Mouse (Mus musculus) forebrain, postnatal 0 days (tissue): Measurements from ENCODE around the gene Arf3. TPM values are rescaled to one million over a fixed set of nuclear protein-coding genes. Genes with fewer than 3 reads are reported as not detected.
A peak's percentile ranks its signal among the peaks of the same experiment; 100 is the strongest.

Experiments
- ATAC-seq: fragments of 200-750 bp; cut with Nextera tagmentation; 2 replicates; pipeline ENCODE4 v1.8.0; 2017; ENCODE audit warnings: mild to moderate bottlenecking, moderate library complexity
- DNase-seq: peaks from one replicate; pipeline ENCODE4 v3.0.0-alpha.2; 2015
- H3K27ac ChIP-seq: fragments of 300-500 bp; sonication (generic); 2 replicates; pipeline ENCODE4 v1.5.1; 2014; ENCODE audit warnings: low read depth, mild to moderate bottlenecking, antibody characterized with exemption, low read length, moderate library complexity, mixed read lengths
- H3K27me3 ChIP-seq: fragments of 300-500 bp; sonication (generic); 2 replicates; pipeline ENCODE4 v1.6.1; 2014; ENCODE audit warnings: mild to moderate bottlenecking, low read length, mixed read lengths; ENCODE audit not compliant: insufficient read depth
- H3K36me3 ChIP-seq: fragments of 300-500 bp; sonication (generic); 2 replicates; pipeline ENCODE4 v1.6.1; 2014; ENCODE audit warnings: mild to moderate bottlenecking, moderate library complexity; ENCODE audit not compliant: insufficient read depth
- H3K4me1 ChIP-seq: fragments of 300-500 bp; sonication (generic); 2 replicates; pipeline ENCODE4 v1.6.1; 2014; ENCODE audit warnings: antibody characterized with exemption; ENCODE audit not compliant: insufficient read depth
- H3K4me2 ChIP-seq: fragments of 300-500 bp; sonication (generic); 2 replicates; pipeline ENCODE4 v1.6.1; 2014; ENCODE audit warnings: low read depth, mild to moderate bottlenecking, moderate library complexity
- H3K4me3 ChIP-seq: fragments of 300-500 bp; sonication (generic); 2 replicates; pipeline ENCODE4 v1.5.1; 2014; ENCODE audit warnings: low read depth, low read length, mixed read lengths
- H3K9ac ChIP-seq: fragments of 300-500 bp; sonication (generic); 2 replicates; pipeline ENCODE4 v1.6.1; 2014; ENCODE audit warnings: mild to moderate bottlenecking
- H3K9me3 ChIP-seq: fragments of 300-500 bp; sonication (generic); 2 replicates; pipeline ENCODE4 v1.6.1; 2016; ENCODE audit warnings: low read length
- CTCF ChIP-seq: sonication (generic); IDR thresholded peaks from 2 replicates; pipeline ENCODE4 v1.5.1; 2016; ENCODE audit warnings: antibody characterized with exemption, control low read depth, low read depth
- WGBS: fragments of 180-500 bp; shearing (Covaris S2); extraction: QIAGEN DNeasy Blood & Tissue Kit; methylation state at CpG from one replicate; pipeline ENCODE4 v1.1.7; 2014; 5-methylcytosine and 5-hydroxymethylcytosine counted together
- polyA plus RNA-seq: library from polyadenylated mRNA; unstranded; fragments of >200 nt; fragmentation: Nextera tagmentation; extraction: Ambion mirVana; gene quantifications from 2 replicates; pipeline ENCODE4 v1.2.1, GENCODE M21; 2015
- total RNA-seq: library from RNA; depleted of rRNA; stranded (reverse); fragments of >200 nt; gene quantifications from 2 replicates; pipeline ENCODE4 v1.2.3, GENCODE M21; 2014

The Arf3 gene
- total and polyA plus RNA-seq, 2 experiments from 2014 or later: 104 to 116 TPM

GRCm38 (mm10) chr15:98740219-98740618 lies 22.8 kb downstream of the Arf3 start:
- Histone ChIP-seq H3K4me1 (no peaks in the 10 kb centered on the region), H3K9me3 (no peaks in the 10 kb centered on the region), H3K27me3 (no peaks in the 10 kb centered on the region), H3K4me2 (no peak overlapping the region), H3K4me3 (no peak overlapping the region), H3K27ac (no peak overlapping the region), H3K36me3 (peaks cover 57% of the 10 kb centered on the region), H3K9ac (no peak overlapping the region)
- WGBS: 81% methylated on average over 8 of the region's 8 CpGs
- no peak for TF ChIP-seq CTCF
- ATAC-seq (no peak), DNase-seq (no peak)

- Histone ChIP-seq H3K9ac (no peak overlapping the region), H3K27me3 (no peaks in the 10 kb centered on the region), H3K4me1 (no peaks in the 10 kb centered on the region), H3K4me2 (no peak overlapping the region), H3K27ac (no peak overlapping the region), H3K4me3 (no peak overlapping the region), H3K9me3 (no peaks in the 10 kb centered on the region), H3K36me3 (peaks cover 58% of the 10 kb centered on the region)
- ATAC-seq (peak; percentile 27; the same call in 1 of the 2 replicates), DNase-seq (no peak)
- TF ChIP-seq CTCF: 0 out of 2 replicates have a peak, but pooled peaks have one; percentile 22
- 68% methylated on average over 4 of the region's 4 CpGs for WGBS
Measured at GRCm38 (mm10) chr15:98738796-98739195, 24.2 kb downstream of the Arf3 start.

- no peaks in the 10 kb centered on the region for H3K4me1 ChIP-seq
- no peak overlapping the region for H3K27ac ChIP-seq
- H3K27me3 ChIP-seq: no peaks in the 10 kb centered on the region
- TF ChIP-seq CTCF: peak; percentile 72
- H3K36me3 ChIP-seq: peaks cover 54% of the 10 kb centered on the region
- H3K4me2 ChIP-seq: no peak overlapping the region
- no peaks in the 10 kb centered on the region for H3K9me3 ChIP-seq
- H3K4me3 ChIP-seq: no peak overlapping the region
- no peak overlapping the region for H3K9ac ChIP-seq
- peak; percentile 51 for DNase-seq
- ATAC-seq: peak; percentile 60; the same call in 1 of the 2 replicates
Measured at GRCm38 (mm10) chr15:98737881-98738280, 25.1 kb downstream of the Arf3 start.

- DNase-seq (no peak), ATAC-seq (no peak)
- H3K36me3 ChIP-seq: peaks cover 54% of the 10 kb centered on the region
- no peak overlapping the region for H3K4me2 ChIP-seq
- WGBS: 90% methylated on average over 10 of the region's 10 CpGs
- H3K4me3 ChIP-seq: no peak overlapping the region
- no peak for TF ChIP-seq CTCF
- no peak overlapping the region for H3K27ac ChIP-seq
- no peaks in the 10 kb centered on the region for H3K4me1 ChIP-seq
- H3K9ac ChIP-seq: no peak overlapping the region
- H3K27me3 ChIP-seq: no peaks in the 10 kb centered on the region
- no peaks in the 10 kb centered on the region for H3K9me3 ChIP-seq
Measured at GRCm38 (mm10) chr15:98736521-98736920, 26.5 kb downstream of the Arf3 start.

GRCm38 (mm10) chr15:98733976-98734566 lies 28.9 kb downstream of the Arf3 start:
- no peak overlapping the region for H3K4me2 ChIP-seq
- TF ChIP-seq CTCF: no peak
- no peak overlapping the region for H3K4me3 ChIP-seq
- ATAC-seq (no peak), DNase-seq (no peak)
- no peak overlapping the region for H3K9ac ChIP-seq
- WGBS: 81% methylated on average over 5 of the region's 5 CpGs
- no peak overlapping the region for H3K27ac ChIP-seq
- H3K4me1 ChIP-seq: no peaks in the 10 kb centered on the region
- no peaks in the 10 kb centered on the region for H3K9me3 ChIP-seq
- 0 out of 2 replicates have a peak, but pooled peaks cover under 1% of the 10 kb centered on the region for H3K27me3 ChIP-seq
- H3K36me3 ChIP-seq: peaks cover 31% of the 10 kb centered on the region

GRCm38 (mm10) chr15:98733370-98733769 lies 29.6 kb downstream of the Arf3 start:
- H3K9ac ChIP-seq: no peak overlapping the region
- no peak overlapping the region for H3K4me3 ChIP-seq
- H3K9me3 ChIP-seq: no peaks in the 10 kb centered on the region
- H3K4me1 ChIP-seq: no peaks in the 10 kb centered on the region
- no peak overlapping the region for H3K27ac ChIP-seq
- H3K4me2 ChIP-seq: no peak overlapping the region
- WGBS: 72% methylated on average over 6 of the region's 6 CpGs
- DNase-seq (no peak), ATAC-seq (no peak)
- H3K36me3 ChIP-seq: peaks cover 24% of the 10 kb centered on the region
- H3K27me3 ChIP-seq: 0 out of 2 replicates have a peak, but pooled peaks cover 7% of the 10 kb centered on the region
- TF ChIP-seq CTCF: no peak

GRCm38 (mm10) chr15:98732006-98732531 lies 30.9 kb downstream of the Arf3 start:
- DNase-seq (no peak), ATAC-seq (no peak)
- no peak overlapping the region for H3K27ac ChIP-seq
- H3K4me2 ChIP-seq: no peak overlapping the region
- H3K4me3 ChIP-seq: no peak overlapping the region
- H3K9ac ChIP-seq: no peak overlapping the region
- 0 out of 2 replicates have a peak, but pooled peaks cover 4% of the 10 kb centered on the region for H3K4me1 ChIP-seq
- no peaks in the 10 kb centered on the region for H3K9me3 ChIP-seq
- TF ChIP-seq CTCF: no peak
- peaks cover 18% of the 10 kb centered on the region for H3K36me3 ChIP-seq
- WGBS: 73% methylated on average over 8 of the region's 8 CpGs
- H3K27me3 ChIP-seq: 0 out of 2 replicates have a peak, but pooled peaks cover 10% of the 10 kb centered on the region
